Mouse (Mus musculus) left cerebral cortex, adult 6 months (tissue): ENCODE results near the gene Hnrnph2. TPM values are rescaled to one million over a fixed set of nuclear protein-coding genes. Genes with fewer than 3 reads are reported as not detected.

Experiments used
- long read RNA-seq, 2 experiments: library from polyadenylated mRNA; unstranded; transcript quantifications; one replicate each; pipeline ENCODE4 v2.0.0; 2019 to 2020
- polyA plus RNA-seq: library from polyadenylated mRNA; unstranded; fragments of <200 nt; fragmentation: Nextera tagmentation; gene quantifications from 2 replicates; pipeline ENCODE4 v1.2.3, GENCODE M21; 2021

Gene Hnrnph2
- polyA plus RNA-seq, result 78.8 and 104 TPM in 2 replicates
- long read RNA-seq, experiment 1, transcript Hnrnph2-203 (3 exons, 2,426 nt), result minor isoform, 86 of 419 reads
- long read RNA-seq, experiment 1, transcript Hnrnph2-202 (4 exons, 2,364 nt), result major isoform, 305 of 419 reads
- long read RNA-seq, experiment 1, partial matches to known transcripts, result 5 of 419 reads
- long read RNA-seq, experiment 1, other reads (novel, unspliced or antisense), result 23 of 419 reads
- long read RNA-seq, experiment 2, transcript Hnrnph2-203 (3 exons, 2,426 nt), result minor isoform, 27 of 200 reads
- long read RNA-seq, experiment 2, transcript Hnrnph2-202 (4 exons, 2,364 nt), result major isoform, 112 of 200 reads
- long read RNA-seq, experiment 2, partial matches to known transcripts, result 58 of 200 reads
- long read RNA-seq, experiment 2, other reads (novel, unspliced or antisense), result 3 of 200 reads

DNA sequence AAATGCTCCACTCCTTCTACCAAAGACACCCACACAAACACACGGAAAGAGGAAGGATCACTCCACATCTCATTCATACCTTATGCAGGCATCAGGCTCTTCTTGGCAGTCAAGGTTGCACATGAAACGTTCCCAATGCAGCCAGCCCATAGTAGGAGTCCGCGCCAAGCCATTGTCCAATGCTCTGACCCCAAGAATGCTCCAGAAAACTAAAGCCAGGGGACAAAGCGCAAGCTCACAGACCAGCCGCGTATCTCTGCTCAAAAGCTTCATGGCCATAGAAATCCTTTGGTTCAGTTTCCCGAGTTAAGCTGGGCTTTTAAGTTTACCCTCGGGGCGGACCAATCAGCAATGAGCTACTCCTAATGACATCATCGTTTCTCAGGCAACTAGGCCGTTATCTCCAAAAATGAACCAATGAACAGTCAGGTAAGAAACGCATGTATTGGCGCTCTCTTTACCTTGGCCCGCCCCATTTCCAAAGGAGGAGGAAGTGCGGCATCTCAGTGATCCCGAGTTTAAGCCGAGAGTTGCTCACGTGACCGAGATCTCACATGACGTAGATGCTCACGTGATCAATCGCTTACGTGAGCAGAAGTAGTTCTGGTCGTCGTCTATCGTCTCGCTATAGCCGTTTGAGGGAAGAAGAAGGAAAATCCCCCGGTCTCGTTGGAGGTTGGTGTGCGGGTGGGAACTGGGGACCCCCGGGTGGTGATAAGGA is at the start of gene Hnrnph2, which contains the start of gene Gla:
Gene Hnrnph2, plus strand, starts transcription at position 521 of the 721 bp plus-strand sequence.
Gene Gla, minus strand, starts transcription at position 467 of the 721 bp plus-strand sequence.

GRCm38 (mm10) chrX:134582888-134583669 is 17.9 kb upstream of the Hnrnph2 start, which contains the start of gene Btk:
Gene Btk, minus strand, starts transcription at chrX:134583570.

GRCm38 (mm10) chrX:134585103-134586002 is 15.6 kb upstream of the Hnrnph2 start, which contains the start of gene Rpl36a:
Gene Rpl36a, plus strand, starts transcription at chrX:134585654.

Other genes starting within 250 kb of the Hnrnph2 start
- gene Drp2, start 196.6 kb upstream of the Hnrnph2 start, polyA plus RNA-seq, result 10.3 and 12.0 TPM in 2 replicates
- 0.21 TPM in 1 of 2 replicates, not detected in the other for gene Taf7l, start 124.7 kb upstream of the Hnrnph2 start, polyA plus RNA-seq
- gene Timm8a1, start 59.3 kb upstream of the Hnrnph2 start, polyA plus RNA-seq, result 25.6 and 26.3 TPM in 2 replicates
- 0.49 and 0.53 TPM in 2 replicates for gene Btk, start 17.6 kb upstream of the Hnrnph2 start, polyA plus RNA-seq
- gene Rpl36a, start 15.5 kb upstream of the Hnrnph2 start, polyA plus RNA-seq, result 1,174 and 1,311 TPM in 2 replicates
- gene Gla, start 54 bp upstream of the Hnrnph2 start, polyA plus RNA-seq, result 1.9 and 3.5 TPM in 2 replicates
- 1.1 and 1.3 TPM in 2 replicates for gene Armcx4, start 85.3 kb downstream of the Hnrnph2 start, polyA plus RNA-seq
- gene Armcx1, start 116.8 kb downstream of the Hnrnph2 start, polyA plus RNA-seq, result 39.9 and 48.8 TPM in 2 replicates
- gene Armcx6, start 150.2 kb downstream of the Hnrnph2 start, polyA plus RNA-seq, result 3.1 and 3.2 TPM in 2 replicates
- 41.7 and 56.6 TPM in 2 replicates for gene Armcx3, start 155.4 kb downstream of the Hnrnph2 start, polyA plus RNA-seq
- gene Armcx2, start 208.0 kb downstream of the Hnrnph2 start, polyA plus RNA-seq, result 15.1 and 18.3 TPM in 2 replicates